Mouse (Mus musculus) neural tube, embryonic 12.5 days (tissue): ENCODE data around the gene Eif3b. TPM values are rescaled to one million over a fixed set of nuclear protein-coding genes. Genes with fewer than 3 reads are reported as not detected.
"Not testable (repeated sequence)": the region's sequence is repeated elsewhere in the genome, so short reads cannot be mapped to it uniquely, and the experiment has no call there.

Experiments used
- ATAC-seq: fragments of 200-750 bp; cut with Nextera tagmentation; 2 replicates; pipeline ENCODE4 v1.8.0; 2017; ENCODE audit warnings: low read depth, mild to moderate bottlenecking, moderate TSS enrichment, moderate library complexity; ENCODE audit not compliant: low FRiP score
- H3K27ac ChIP-seq: fragments of 300-500 bp; sonication (generic); 2 replicates; pipeline ENCODE4 v1.5.1; 2016
- H3K27me3 ChIP-seq: fragments of 300-500 bp; sonication (generic); replicated peaks from 2 replicates; pipeline ENCODE4 v1.6.1; 2016; ENCODE audit warnings: mild to moderate bottlenecking
- H3K36me3 ChIP-seq: fragments of 300-500 bp; sonication (generic); 2 replicates; pipeline ENCODE4 v1.6.1; 2016; ENCODE audit warnings: mild to moderate bottlenecking
- H3K4me1 ChIP-seq: fragments of 300-500 bp; sonication (generic); 2 replicates; pipeline ENCODE4 v1.6.1; 2016
- H3K4me2 ChIP-seq: fragments of 300-500 bp; sonication (generic); replicated peaks from 2 replicates; pipeline ENCODE4 v1.6.1; 2016; ENCODE audit warnings: mild to moderate bottlenecking
- H3K4me3 ChIP-seq: fragments of 300-500 bp; sonication (generic); 2 replicates; pipeline ENCODE4 v1.5.1; 2016
- H3K9ac ChIP-seq: fragments of 300-500 bp; sonication (generic); 2 replicates; pipeline ENCODE4 v1.6.1; 2016; ENCODE audit warnings: mild to moderate bottlenecking
- H3K9me3 ChIP-seq: fragments of 300-500 bp; sonication (generic); 2 replicates; pipeline ENCODE4 v1.6.1; 2016; ENCODE audit warnings: mild to moderate bottlenecking
- WGBS: fragments of 180-500 bp; shearing (Covaris S2); methylation state at CpG from one replicate; pipeline ENCODE4 v1.1.7; 2016; 5-methylcytosine and 5-hydroxymethylcytosine counted together
- microRNA-seq: library from miRNA; unstranded; fragments of <30 nt; microRNA quantifications from one replicate; pipeline ENCODE4, GENCODE M21; 2017
- polyA plus RNA-seq: library from polyadenylated mRNA; unstranded; fragments of >200 nt; fragmentation: Nextera tagmentation; extraction: Ambion mirVana; gene quantifications from 2 replicates; pipeline ENCODE4 v1.2.1, GENCODE M21; 2016

The Eif3b gene
- polyA plus RNA-seq, 1 experiment from 2014 or later: 170 TPM

GRCm38 (mm10) chr5:140446054-140446453 lies 26.9 kb downstream of the Eif3b start:
- Histone ChIP-seq H3K9me3 (no peaks in the 10 kb centered on the region), H3K4me1 (no peaks in the 10 kb centered on the region), H3K4me3 (no peak overlapping the region), H3K36me3 (peaks cover 50% of the 10 kb centered on the region), H3K9ac (no peak overlapping the region), H3K27ac (no peak overlapping the region), H3K27me3 (no peaks in the 10 kb centered on the region), H3K4me2 (no peak overlapping the region)
- ATAC-seq: no peak
- WGBS: 79% methylated on average over 7 of the region's 7 CpGs

DNA sequence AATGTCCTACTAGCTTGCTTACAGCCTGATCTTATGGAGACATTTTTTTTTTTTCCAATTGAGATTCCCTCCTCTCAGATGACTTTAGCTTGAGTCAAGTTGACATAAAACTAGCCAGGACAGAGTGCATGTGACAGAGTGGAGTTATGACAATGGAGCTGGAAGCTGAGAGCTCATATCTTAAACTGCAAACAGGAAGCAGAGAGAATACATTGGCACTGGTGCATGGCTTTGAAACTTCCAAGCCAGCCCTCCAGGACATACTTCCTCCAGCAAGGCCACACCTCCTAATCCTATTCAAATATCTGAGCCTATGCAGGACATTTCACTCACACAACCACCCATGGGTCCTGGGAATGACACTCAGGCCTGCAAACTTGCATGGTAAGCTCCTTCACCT lies 35.4 kb downstream of the Eif3b start:
- ATAC-seq: no peak
- Histone ChIP-seq H3K4me1 (no peaks in the 10 kb centered on the region), H3K27ac (no peak overlapping the region)

DNA sequence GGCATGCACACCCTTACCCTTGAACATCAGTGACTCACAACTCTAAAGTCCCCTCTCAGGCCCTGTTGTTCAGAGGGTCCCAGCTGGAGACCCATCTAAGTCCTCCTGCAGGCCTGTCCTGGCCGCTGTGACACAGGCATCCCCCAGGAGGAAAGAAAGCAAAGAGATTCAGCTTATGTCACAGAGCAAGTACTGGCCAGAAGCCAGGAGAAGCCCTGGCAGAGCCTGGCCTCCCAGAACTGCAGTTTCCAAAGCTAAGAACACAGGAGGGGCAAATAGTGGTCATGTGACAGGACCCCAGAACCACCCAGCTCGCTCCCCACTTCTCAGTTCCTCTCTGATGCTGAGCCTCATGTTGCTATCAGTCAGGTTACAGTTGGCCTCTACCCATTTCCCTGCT lies 36.3 kb downstream of the Eif3b start:
- H3K36me3 ChIP-seq: no peaks in the 10 kb centered on the region
- H3K27me3 ChIP-seq: no peaks in the 10 kb centered on the region; the same call in 1 of the 2 replicates
- 73% methylated on average over 2 of the region's 2 CpGs for WGBS
- no peak overlapping the region for H3K27ac ChIP-seq
- no peaks in the 10 kb centered on the region for H3K4me1 ChIP-seq
- H3K9me3 ChIP-seq: no peaks in the 10 kb centered on the region
- H3K4me2 ChIP-seq: no peak overlapping the region
- H3K4me3 ChIP-seq: no peak overlapping the region
- no peak overlapping the region for H3K9ac ChIP-seq
- no peak for ATAC-seq

More for the DNA sequence above, 35.4 kb downstream of the Eif3b start:
- Histone ChIP-seq H3K4me3 (no peak overlapping the region), H3K27me3 (no peaks in the 10 kb centered on the region; the same call in 1 of the 2 replicates), H3K36me3 (no peaks in the 10 kb centered on the region), H3K9ac (no peak overlapping the region), H3K9me3 (no peaks in the 10 kb centered on the region), H3K4me2 (no peak overlapping the region)

DNA sequence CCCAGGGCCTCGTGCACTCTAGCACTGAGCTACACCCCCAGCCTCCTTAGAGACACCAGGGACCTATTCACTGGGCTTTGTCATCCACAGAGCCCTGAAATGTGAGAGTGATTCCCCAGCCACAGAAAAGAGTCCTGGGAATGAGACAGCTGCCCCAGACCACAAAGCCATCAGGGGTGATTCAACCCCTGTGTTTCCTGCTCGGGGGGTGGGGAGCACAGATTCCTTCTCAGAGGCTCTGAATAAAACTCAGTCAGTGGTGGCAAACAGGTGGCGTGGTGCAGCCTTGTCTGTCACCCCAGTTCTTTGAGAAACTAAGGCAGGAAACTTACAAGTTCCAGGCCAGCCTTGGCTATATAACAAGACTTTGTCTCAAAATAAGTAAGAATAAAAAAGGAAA lies 42.3 kb downstream of the Eif3b start:
- no peak overlapping the region for H3K9ac ChIP-seq
- ATAC-seq: no peak
- H3K4me1 ChIP-seq: no peaks in the 10 kb centered on the region
- H3K4me2 ChIP-seq: no peak overlapping the region
- H3K4me3 ChIP-seq: no peak overlapping the region
- no peak overlapping the region for H3K27ac ChIP-seq
- H3K36me3 ChIP-seq: no peaks in the 10 kb centered on the region
- no peaks in the 10 kb centered on the region; the same call in 1 of the 2 replicates for H3K27me3 ChIP-seq
- WGBS: 76% methylated on average over 3 of the region's 3 CpGs
- H3K9me3 ChIP-seq: peaks cover 14% of the 10 kb centered on the region; the same call in 1 of the 2 replicates

DNA sequence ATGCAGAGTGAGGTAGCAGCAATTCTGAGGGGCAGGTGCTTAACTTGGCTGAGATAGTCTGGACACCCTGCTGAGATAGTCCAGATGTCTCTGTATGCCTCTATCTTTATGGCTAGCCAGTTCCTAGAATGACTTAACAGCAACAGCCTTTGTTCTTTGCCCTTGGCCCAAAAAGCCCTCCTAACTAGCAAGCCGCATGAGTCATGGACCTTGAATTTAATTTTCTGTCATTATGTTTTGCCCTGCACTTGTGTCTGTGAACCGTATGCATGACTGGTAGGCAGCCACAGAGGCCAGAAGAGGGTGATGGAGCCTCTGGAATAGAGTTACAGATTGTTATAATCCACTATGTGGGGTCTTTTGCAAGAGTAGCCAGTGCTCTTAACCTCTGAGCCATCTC lies 44.0 kb downstream of the Eif3b start:
- not testable (repeated sequence) for H3K27ac ChIP-seq, H3K4me3 ChIP-seq, H3K4me2 ChIP-seq, ATAC-seq, H3K9ac ChIP-seq, H3K36me3 ChIP-seq, H3K4me1 ChIP-seq, H3K27me3 ChIP-seq
- peaks cover 14% of the 10 kb centered on the region; the same call in 1 of the 2 replicates for H3K9me3 ChIP-seq
- WGBS: 81% methylated on average over 2 of the region's 2 CpGs

- Histone ChIP-seq H3K4me2 (no peak overlapping the region), H3K9ac (no peak overlapping the region), H3K36me3 (no peaks in the 10 kb centered on the region), H3K4me1 (no peaks in the 10 kb centered on the region), H3K9me3 (peaks cover 14% of the 10 kb centered on the region; the same call in 1 of the 2 replicates), H3K27ac (no peak overlapping the region), H3K4me3 (no peak overlapping the region), H3K27me3 (no peaks in the 10 kb centered on the region)
- WGBS: 72% methylated on average over 2 of the region's 2 CpGs
- ATAC-seq: no peak
Observed at GRCm38 (mm10) chr5:140464943-140465342, 45.8 kb downstream of the Eif3b start.

DNA sequence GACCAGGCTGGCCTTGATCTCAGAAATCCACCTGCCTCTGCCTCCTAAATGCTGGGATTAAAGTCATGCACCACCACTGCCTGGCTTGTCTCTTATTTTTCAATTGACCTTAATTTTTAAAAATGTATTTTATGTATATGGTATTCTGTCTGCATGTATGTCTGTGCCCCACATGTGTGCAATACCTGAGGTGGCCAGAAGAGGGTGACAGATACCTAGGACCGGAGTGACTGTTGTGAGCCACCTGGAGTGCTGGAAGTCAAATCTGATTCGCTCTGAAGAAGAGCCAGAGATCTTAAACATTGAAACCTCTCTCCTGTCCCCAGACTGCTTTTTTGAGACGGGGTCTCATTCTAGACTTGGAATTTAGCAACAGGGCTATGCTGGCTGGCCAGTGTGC lies 53.2 kb downstream of the Eif3b start:
- H3K27ac ChIP-seq: no peak overlapping the region
- H3K4me3 ChIP-seq: no peak overlapping the region
- H3K9me3 ChIP-seq: no peaks in the 10 kb centered on the region
- WGBS: 86% methylated on average over 3 of the region's 3 CpGs
- H3K36me3 ChIP-seq: no peaks in the 10 kb centered on the region
- H3K4me1 ChIP-seq: no peaks in the 10 kb centered on the region
- H3K9ac ChIP-seq: no peak overlapping the region
- H3K4me2 ChIP-seq: no peak overlapping the region
- no peaks in the 10 kb centered on the region for H3K27me3 ChIP-seq
- ATAC-seq: no peak

DNA sequence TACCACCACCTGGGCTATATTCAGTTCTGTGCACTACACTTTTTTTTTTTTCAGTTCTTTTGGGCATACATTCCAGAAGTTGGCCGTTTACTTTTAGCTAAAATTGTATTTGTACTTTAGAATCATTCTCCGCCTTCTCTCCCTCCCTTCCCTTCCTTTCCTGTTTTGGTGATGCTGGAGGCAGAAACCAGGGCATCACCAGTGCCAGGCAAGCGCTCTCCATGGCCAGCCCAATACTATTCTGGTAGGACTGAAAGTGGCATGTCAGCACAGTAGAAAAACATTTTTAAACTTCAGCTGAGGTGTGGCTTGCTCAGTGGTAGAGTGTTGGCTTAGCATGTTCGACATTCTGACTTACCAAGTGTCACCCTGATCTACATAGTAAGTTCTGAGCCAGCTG lies 62.3 kb downstream of the Eif3b start:
- H3K9ac ChIP-seq: no peak overlapping the region
- no peaks in the 10 kb centered on the region for H3K4me1 ChIP-seq
- no peak for ATAC-seq
- H3K4me3 ChIP-seq: no peak overlapping the region
- no peak overlapping the region for H3K27ac ChIP-seq
- WGBS: 81% methylated on average over 4 of the region's 4 CpGs
- H3K9me3 ChIP-seq: no peaks in the 10 kb centered on the region
- H3K27me3 ChIP-seq: no peaks in the 10 kb centered on the region
- H3K36me3 ChIP-seq: no peaks in the 10 kb centered on the region
- H3K4me2 ChIP-seq: no peak overlapping the region

GRCm38 (mm10) chr5:140491142-140491541 lies 72.0 kb downstream of the Eif3b start:
- Histone ChIP-seq H3K27me3 (no peaks in the 10 kb centered on the region), H3K4me2 (no peak overlapping the region), H3K9me3 (no peaks in the 10 kb centered on the region), H3K4me1 (no peaks in the 10 kb centered on the region), H3K4me3 (no peak overlapping the region), H3K27ac (no peak overlapping the region), H3K9ac (no peak overlapping the region), H3K36me3 (no peaks in the 10 kb centered on the region)
- ATAC-seq: no peak
- WGBS: 52% methylated on average over 6 of the region's 6 CpGs

GRCm38 (mm10) chr5:140492684-140493233 lies 73.6 kb downstream of the Eif3b start:
- no peak overlapping the region for H3K27ac ChIP-seq
- H3K36me3 ChIP-seq: no peaks in the 10 kb centered on the region
- H3K4me1 ChIP-seq: no peaks in the 10 kb centered on the region
- H3K4me3 ChIP-seq: no peak overlapping the region
- H3K9ac ChIP-seq: no peak overlapping the region
- WGBS: 30% methylated on average over 11 of the region's 11 CpGs
- no peak for ATAC-seq
- H3K27me3 ChIP-seq: no peaks in the 10 kb centered on the region
- no peak overlapping the region for H3K4me2 ChIP-seq
- no peaks in the 10 kb centered on the region for H3K9me3 ChIP-seq

Small RNA genes lying within 50 kb of the gene (microRNA-seq; reads per million reads assigned to microRNA genes)
- not detected for gene Mir7038

Other genes starting within 250 kb of the Eif3b start
- 44.1 TPM in 2 replicates for gene Mad1l1, start 97.8 kb upstream of the Eif3b start, polyA plus RNA-seq
- gene Nudt1, start 97.7 kb upstream of the Eif3b start, polyA plus RNA-seq: 41.6 and 43.3 TPM in 2 replicates
- gene Mrm2, start 87.4 kb upstream of the Eif3b start, polyA plus RNA-seq: 18.1 and 18.6 TPM in 2 replicates
- 18.2 and 19.1 TPM in 2 replicates for gene Snx8, start 30.1 kb upstream of the Eif3b start, polyA plus RNA-seq
- gene Gm4869, start 26.3 kb downstream of the Eif3b start, polyA plus RNA-seq: 0.06 TPM in 1 of 2 replicates, not detected in the other
- 17.5 and 19.2 TPM in 2 replicates for gene Chst12, start 86.2 kb downstream of the Eif3b start, polyA plus RNA-seq
- not detected in 2 replicates for gene Grifin, start 145.7 kb downstream of the Eif3b start, polyA plus RNA-seq
- gene Lfng, start 188.0 kb downstream of the Eif3b start, polyA plus RNA-seq: 30.5 and 34.5 TPM in 2 replicates
- 79.6 and 83.3 TPM in 2 replicates for gene Ttyh3, start 229.7 kb downstream of the Eif3b start, polyA plus RNA-seq